ENCODE assay signal across 18 mouse cellular contexts in genomic region chr4:46718624-46719023, GRCm38 (mm10).
"Had no signal": no experiment of that assay in that cellular context is flagged by ENCODE, and none has a peak within 500 bp of the region (broad histone marks: within the 10 kb centered on the region; RNA-seq: fewer than 3 reads in every experiment).

No protein-coding gene starts in this region.

- H3K27ac ChIP-seq: liver, embryonic 15.5 days; lung, embryonic 15.5 days; macrophage; midbrain, embryonic 12.5 days; neural tube, embryonic 12.5 days; stomach, embryonic 15.5 days; stomach, postnatal 0 days had no signal

- ATAC-seq: liver, postnatal 0 days; lung, postnatal 0 days; midbrain, embryonic 16.5 days had no signal

- H3K4me3 ChIP-seq: liver, embryonic 15.5 days; lung, embryonic 15.5 days; megakaryocyte, embryonic 14.5 days; midbrain, embryonic 12.5 days; neural tube, embryonic 12.5 days; stomach, embryonic 15.5 days had no signal

- H3K9ac ChIP-seq: liver, embryonic 15.5 days; liver, postnatal 0 days; lung, embryonic 15.5 days; midbrain, embryonic 12.5 days; neural tube, embryonic 12.5 days; stomach, embryonic 15.5 days had no signal

- H3K27me3 ChIP-seq: liver, embryonic 15.5 days; neural tube, embryonic 12.5 days; stomach, embryonic 15.5 days had no signal

- H3K4me2 ChIP-seq: liver, embryonic 15.5 days; lung, embryonic 15.5 days; midbrain, embryonic 12.5 days; neural tube, embryonic 12.5 days; stomach, embryonic 15.5 days had no signal

- DNase-seq: liver, postnatal 0 days; lung, adult 2 months; lung, postnatal 14 days; lung, postnatal 36 days; right cerebral cortex, postnatal 14 days; thymus, adult 2 months; thymus, postnatal 25 days; thymus, postnatal 4 days had no signal

- H3K4me1 ChIP-seq: lung, embryonic 15.5 days; neural tube, embryonic 12.5 days; stomach, embryonic 15.5 days had no signal

- H3K36me3 ChIP-seq: liver, embryonic 15.5 days; lung, embryonic 15.5 days; midbrain, embryonic 12.5 days; neural tube, embryonic 12.5 days; stomach, embryonic 15.5 days had no signal

- H3K9me3 ChIP-seq: liver, embryonic 15.5 days; lung, embryonic 15.5 days; megakaryocyte, embryonic 14.5 days; midbrain, embryonic 12.5 days; neural tube, embryonic 12.5 days; stomach, embryonic 15.5 days had no signal
